Mouse (Mus musculus) embryonic facial prominence, embryonic 12.5 days (tissue): ENCODE results near the gene Slc6a4. TPM values are rescaled to one million over a fixed set of nuclear protein-coding genes. Genes with fewer than 3 reads are reported as not detected.
"Not testable (repeated sequence)": the region's sequence is repeated elsewhere in the genome, so short reads cannot be mapped to it uniquely, and the experiment has no call there.

Experiments
- ATAC-seq: fragments of 200-750 bp; cut with Nextera tagmentation; 2 replicates; pipeline ENCODE4 v1.8.0; 2017; ENCODE audit not compliant: insufficient number of reproducible peaks, insufficient read depth, low FRiP score, low TSS enrichment
- H3K27ac ChIP-seq: fragments of 300-500 bp; sonication (generic); 2 replicates; pipeline ENCODE4 v1.5.1; 2016; ENCODE audit warnings: mild to moderate bottlenecking
- H3K27me3 ChIP-seq: fragments of 300-500 bp; sonication (generic); 2 replicates; pipeline ENCODE4 v1.6.1; 2016; ENCODE audit warnings: mild to moderate bottlenecking, moderate library complexity
- H3K36me3 ChIP-seq: fragments of 300-500 bp; sonication (generic); 2 replicates; pipeline ENCODE4 v1.6.1; 2016; ENCODE audit warnings: mild to moderate bottlenecking
- H3K4me1 ChIP-seq: fragments of 300-500 bp; sonication (generic); 2 replicates; pipeline ENCODE4 v1.6.1; 2016
- H3K4me2 ChIP-seq: fragments of 300-500 bp; sonication (generic); replicated peaks from 2 replicates; pipeline ENCODE4 v1.6.1; 2016; ENCODE audit warnings: mild to moderate bottlenecking, moderate library complexity
- H3K4me3 ChIP-seq: fragments of 300-500 bp; sonication (generic); 2 replicates; pipeline ENCODE4 v1.5.1; 2016; ENCODE audit warnings: mild to moderate bottlenecking
- H3K9ac ChIP-seq: fragments of 300-500 bp; sonication (generic); 2 replicates; pipeline ENCODE4 v1.6.1; 2016; ENCODE audit warnings: mild to moderate bottlenecking, moderate library complexity
- H3K9me3 ChIP-seq: fragments of 300-500 bp; sonication (generic); 2 replicates; pipeline ENCODE4 v1.6.1; 2016; ENCODE audit warnings: mild to moderate bottlenecking, moderate library complexity
- WGBS: fragments of 180-500 bp; shearing (Covaris S2); methylation state at CpG from one replicate; pipeline ENCODE4 v1.1.7; 2016; 5-methylcytosine and 5-hydroxymethylcytosine counted together
- polyA plus RNA-seq: library from polyadenylated mRNA; unstranded; fragments of >200 nt; fragmentation: Nextera tagmentation; extraction: Ambion mirVana; gene quantifications from 2 replicates; pipeline ENCODE4 v1.2.1, GENCODE M21; 2016

The Slc6a4 gene
- polyA plus RNA-seq, 1 experiment from 2014 or later, result 0.75 TPM

DNA sequence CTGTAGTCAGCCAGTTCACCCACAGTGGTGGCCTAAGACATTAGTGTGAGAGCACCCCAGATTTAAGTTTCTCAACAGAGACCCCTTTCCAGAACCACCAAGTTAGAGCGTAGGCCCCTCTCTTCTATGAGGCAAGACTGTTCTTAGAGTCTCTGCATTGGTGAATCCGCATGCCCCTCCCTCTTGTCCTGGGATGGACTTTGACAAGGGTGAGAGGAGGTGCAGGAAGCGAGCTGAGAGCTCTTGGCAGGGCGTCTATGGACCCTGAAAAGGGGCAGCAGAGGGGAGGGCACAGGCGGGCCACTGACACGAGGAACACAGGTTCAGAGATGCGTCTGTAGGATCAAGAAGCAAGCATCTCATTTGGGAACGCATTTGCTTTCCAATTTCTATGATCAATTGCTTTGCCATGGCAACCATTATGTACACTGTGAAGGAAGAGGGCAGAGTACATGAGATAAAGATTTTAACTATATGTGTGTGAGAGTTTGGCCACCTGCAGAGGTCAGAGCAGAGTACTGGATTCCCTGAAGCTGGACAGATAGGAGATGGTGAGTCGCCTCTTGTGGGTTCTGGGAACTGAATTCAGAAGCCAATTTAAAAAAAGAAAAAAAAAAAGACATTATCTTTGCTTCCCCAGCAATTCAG, 23.5 kb downstream of the Slc6a4 start:
- no peak for ATAC-seq
- Histone ChIP-seq H3K9ac (no peak overlapping the region), H3K27me3 (no peaks in the 10 kb centered on the region), H3K27ac (no peak overlapping the region), H3K4me1 (no peaks in the 10 kb centered on the region), H3K36me3 (no peaks in the 10 kb centered on the region), H3K9me3 (no peaks in the 10 kb centered on the region), H3K4me2 (no peak overlapping the region), H3K4me3 (no peak overlapping the region)
- whole genome bisulfite sequencing, result 72% methylated on average over 9 of the region's 9 CpGs

DNA sequence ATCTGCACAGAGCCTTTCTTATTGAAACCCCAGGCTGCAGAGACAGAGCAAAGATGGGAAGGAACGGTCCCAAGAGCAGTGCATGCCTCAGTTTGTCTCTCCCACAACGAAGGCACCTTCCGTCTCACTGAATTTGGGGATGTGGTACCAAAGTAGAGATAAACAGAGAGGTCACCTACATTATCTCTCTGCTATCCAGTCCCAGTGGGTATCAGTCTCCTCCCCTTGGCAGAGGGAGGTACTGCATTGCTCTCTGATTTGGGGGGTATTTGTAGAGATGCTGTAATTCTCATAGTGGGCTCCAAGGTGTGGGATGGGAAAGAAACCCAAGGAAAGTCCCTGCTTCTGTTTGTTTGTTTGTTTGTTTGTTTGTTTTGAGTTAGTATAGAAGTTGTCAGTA, 28.2 kb downstream of the Slc6a4 start:
- Histone ChIP-seq H3K27ac (no peak overlapping the region), H3K36me3 (no peaks in the 10 kb centered on the region), H3K27me3 (no peaks in the 10 kb centered on the region), H3K4me3 (no peak overlapping the region), H3K4me2 (no peak overlapping the region), H3K9ac (no peak overlapping the region), H3K4me1 (no peaks in the 10 kb centered on the region), H3K9me3 (no peaks in the 10 kb centered on the region)
- 77% methylated on average over 3 of the region's 3 CpGs for whole genome bisulfite sequencing
- no peak for ATAC-seq

GRCm38 (mm10) chr11:77028157-77028556, 29.8 kb downstream of the Slc6a4 start:
- Histone ChIP-seq H3K4me3 (no peak overlapping the region), H3K27me3 (no peaks in the 10 kb centered on the region), H3K4me2 (no peak overlapping the region), H3K9ac (no peak overlapping the region), H3K36me3 (no peaks in the 10 kb centered on the region), H3K4me1 (no peaks in the 10 kb centered on the region), H3K27ac (no peak overlapping the region), H3K9me3 (no peaks in the 10 kb centered on the region)
- WGBS, result 89% methylated on average over 3 of the region's 3 CpGs
- no peak for ATAC-seq

DNA sequence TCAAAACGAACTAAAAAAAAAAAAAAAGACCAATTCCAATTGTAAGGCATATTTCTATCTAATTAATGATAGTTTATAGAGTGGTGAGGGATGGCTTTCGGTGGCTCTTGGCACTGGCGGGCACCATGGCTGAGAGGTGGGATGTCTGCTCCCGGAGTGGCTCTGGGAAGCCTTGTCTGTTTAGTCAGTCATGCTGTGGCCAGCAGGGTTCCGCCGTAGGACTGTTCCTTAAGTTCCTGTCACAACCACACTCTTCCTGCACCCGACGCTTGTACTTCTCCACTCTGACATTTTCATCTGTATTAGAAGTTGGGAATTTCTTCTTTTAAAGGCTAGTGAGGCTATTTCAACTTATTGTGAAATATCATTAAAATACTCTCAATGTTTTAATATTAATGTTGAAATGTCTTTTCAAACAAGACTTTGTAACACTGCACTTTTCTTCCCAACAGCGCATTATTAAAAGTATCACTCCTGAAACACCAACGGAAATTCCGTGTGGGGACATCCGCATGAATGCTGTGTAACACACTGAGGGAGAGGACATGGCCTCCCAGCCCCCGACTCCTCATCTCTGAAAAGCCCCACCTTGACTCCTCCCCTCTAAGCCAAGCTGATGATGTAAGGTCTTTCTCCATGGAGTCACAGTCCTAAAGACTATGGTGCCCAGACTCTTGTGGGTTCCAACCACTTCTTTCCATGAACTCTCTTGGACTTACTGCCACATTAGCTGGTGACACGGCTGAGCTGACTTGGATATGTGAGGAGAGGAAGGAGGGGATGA, 32.9 kb downstream of the Slc6a4 start:
- 75% methylated on average over 14 of the region's 14 CpGs for WGBS
- no peak overlapping the region for H3K9ac ChIP-seq
- no peak overlapping the region for H3K27ac ChIP-seq
- ATAC-seq, result no peak
- H3K4me2 ChIP-seq, result no peak overlapping the region
- no peaks in the 10 kb centered on the region for H3K4me1 ChIP-seq
- no peaks in the 10 kb centered on the region for H3K36me3 ChIP-seq
- no peak overlapping the region for H3K4me3 ChIP-seq
- no peaks in the 10 kb centered on the region for H3K27me3 ChIP-seq
- H3K9me3 ChIP-seq, result no peaks in the 10 kb centered on the region

GRCm38 (mm10) chr11:77041891-77042290, 43.5 kb downstream of the Slc6a4 start:
- peaks cover 17% of the 10 kb centered on the region for H3K36me3 ChIP-seq
- no peak overlapping the region for H3K4me2 ChIP-seq
- H3K9ac ChIP-seq, result no peak overlapping the region
- H3K9me3 ChIP-seq, result no peaks in the 10 kb centered on the region
- H3K27ac ChIP-seq, result no peak overlapping the region
- ATAC-seq, result no peak
- no peak overlapping the region for H3K4me3 ChIP-seq
- H3K27me3 ChIP-seq, result no peaks in the 10 kb centered on the region
- WGBS, result 89% methylated on average over 4 of the region's 4 CpGs
- H3K4me1 ChIP-seq, result no peaks in the 10 kb centered on the region

GRCm38 (mm10) chr11:77042816-77043215, 44.4 kb downstream of the Slc6a4 start:
- no peak for ATAC-seq
- Histone ChIP-seq H3K27ac (no peak overlapping the region), H3K9ac (no peak overlapping the region), H3K4me1 (no peaks in the 10 kb centered on the region), H3K4me2 (no peak overlapping the region), H3K36me3 (peaks cover 20% of the 10 kb centered on the region), H3K27me3 (no peaks in the 10 kb centered on the region), H3K4me3 (no peak overlapping the region), H3K9me3 (no peaks in the 10 kb centered on the region)
- WGBS, result 78% methylated on average over 2 of the region's 2 CpGs

DNA sequence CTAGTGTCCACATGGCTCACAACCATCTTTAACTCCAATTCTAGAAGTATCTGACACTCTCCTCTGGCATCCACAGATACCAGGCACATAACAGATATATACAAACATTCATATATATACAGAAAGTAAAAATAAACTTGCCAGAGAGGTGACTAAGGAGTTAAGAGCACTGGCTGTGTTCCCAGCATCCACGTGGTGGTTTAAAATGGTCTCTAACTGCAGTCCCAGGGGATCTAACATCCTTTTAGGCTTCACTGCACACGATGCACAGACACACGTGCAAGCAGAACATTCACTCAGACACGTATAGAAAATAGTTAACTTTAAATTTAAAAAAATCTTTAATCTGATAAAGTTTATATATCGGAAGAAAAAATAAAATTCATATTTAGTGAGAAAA, 63.5 kb downstream of the Slc6a4 start:
- no peak for ATAC-seq

GRCm38 (mm10) chr11:77063406-77063805, 65.0 kb downstream of the Slc6a4 start:
- Histone ChIP-seq H3K27me3 (no peaks in the 10 kb centered on the region), H3K4me3 (no peak overlapping the region), H3K36me3 (peaks cover 6% of the 10 kb centered on the region; the same call in 1 of the 2 replicates), H3K4me2 (no peak overlapping the region), H3K27ac (no peak overlapping the region), H3K4me1 (no peaks in the 10 kb centered on the region), H3K9me3 (no peaks in the 10 kb centered on the region), H3K9ac (no peak overlapping the region)
- 90% methylated on average over 2 of the region's 2 CpGs for WGBS
- ATAC-seq, result no peak

More for the DNA sequence above, 63.5 kb downstream of the Slc6a4 start:
- no peak overlapping the region for H3K4me2 ChIP-seq
- H3K4me3 ChIP-seq, result no peak overlapping the region
- no peak overlapping the region for H3K9ac ChIP-seq
- H3K27me3 ChIP-seq, result no peaks in the 10 kb centered on the region
- 0 out of 2 replicates have a peak, but pooled peaks cover 4% of the 10 kb centered on the region for H3K36me3 ChIP-seq
- H3K4me1 ChIP-seq, result no peaks in the 10 kb centered on the region
- H3K27ac ChIP-seq, result no peak overlapping the region
- 69% methylated on average over 5 of the region's 5 CpGs for WGBS
- no peaks in the 10 kb centered on the region for H3K9me3 ChIP-seq

DNA sequence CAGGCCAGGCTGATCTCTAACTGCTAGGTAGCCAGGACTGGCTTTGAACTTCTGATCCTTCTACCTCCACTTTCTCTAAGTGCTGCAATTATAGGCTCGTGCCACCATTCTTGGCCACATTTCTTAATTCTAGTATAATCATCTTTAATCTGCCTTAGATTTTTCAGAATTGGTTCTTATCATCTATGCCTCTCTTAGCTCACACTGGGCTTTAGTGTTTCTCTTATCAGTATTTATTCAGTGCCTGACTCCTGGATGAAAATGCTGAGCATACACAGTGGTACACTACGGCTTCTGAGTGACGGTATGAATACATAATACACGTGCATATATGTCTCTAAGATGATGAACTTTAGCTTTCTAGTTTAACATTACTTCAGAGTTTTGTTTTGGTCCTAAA, 70.4 kb downstream of the Slc6a4 start:
- H3K9me3 ChIP-seq, result no peaks in the 10 kb centered on the region
- H3K9ac ChIP-seq, result no peak overlapping the region
- no peaks in the 10 kb centered on the region for H3K27me3 ChIP-seq
- H3K36me3 ChIP-seq, result peaks cover 25% of the 10 kb centered on the region; the same call in 1 of the 2 replicates
- no peak overlapping the region for H3K4me3 ChIP-seq
- WGBS, result 91% methylated on average over 4 of the region's 4 CpGs
- no peak overlapping the region for H3K27ac ChIP-seq
- H3K4me2 ChIP-seq, result no peak overlapping the region
- no peak for ATAC-seq
- no peaks in the 10 kb centered on the region for H3K4me1 ChIP-seq

DNA sequence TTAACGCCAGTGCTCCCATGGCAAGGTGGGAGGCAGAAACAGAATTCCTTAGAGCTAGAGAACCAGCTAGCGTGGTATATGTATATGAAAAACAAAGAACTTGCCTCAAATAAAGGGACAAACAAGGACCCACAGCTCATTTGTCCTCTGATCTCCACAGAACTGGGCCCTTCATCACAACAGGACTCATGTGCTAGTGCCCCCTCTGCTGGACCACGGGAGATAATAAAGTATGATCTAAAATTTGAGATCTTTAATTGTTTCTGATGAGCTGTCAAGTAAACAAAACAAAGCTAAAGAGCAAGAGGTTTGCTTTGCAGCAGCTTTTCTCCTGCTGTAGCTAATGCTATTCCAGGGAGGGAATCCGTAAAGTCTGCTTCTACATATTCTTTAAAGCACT, 72.3 kb downstream of the Slc6a4 start:
- no peak for ATAC-seq

GRCm38 (mm10) chr11:77077331-77077730, 78.9 kb downstream of the Slc6a4 start:
- Histone ChIP-seq H3K9ac (peak overlapping the region; percentile 86), H3K4me3 (peak overlapping the region; percentile 70), H3K36me3 (peaks cover 24% of the 10 kb centered on the region), H3K4me2 (peak overlapping the region; percentile 90)
- H3K4me1 ChIP-seq, H3K27me3 ChIP-seq, ATAC-seq, H3K27ac ChIP-seq, H3K9me3 ChIP-seq: not testable (repeated sequence)
- WGBS, result 70% methylated on average over 4 of the region's 4 CpGs

More for the DNA sequence above, 72.3 kb downstream of the Slc6a4 start:
- Histone ChIP-seq H3K4me2 (no peak overlapping the region), H3K4me1 (no peaks in the 10 kb centered on the region), H3K9me3 (no peaks in the 10 kb centered on the region), H3K27ac (no peak overlapping the region), H3K36me3 (peaks cover 37% of the 10 kb centered on the region), H3K27me3 (no peaks in the 10 kb centered on the region), H3K9ac (no peak overlapping the region), H3K4me3 (no peak overlapping the region)
- WGBS, result 82% methylated on average over 4 of the region's 4 CpGs

DNA sequence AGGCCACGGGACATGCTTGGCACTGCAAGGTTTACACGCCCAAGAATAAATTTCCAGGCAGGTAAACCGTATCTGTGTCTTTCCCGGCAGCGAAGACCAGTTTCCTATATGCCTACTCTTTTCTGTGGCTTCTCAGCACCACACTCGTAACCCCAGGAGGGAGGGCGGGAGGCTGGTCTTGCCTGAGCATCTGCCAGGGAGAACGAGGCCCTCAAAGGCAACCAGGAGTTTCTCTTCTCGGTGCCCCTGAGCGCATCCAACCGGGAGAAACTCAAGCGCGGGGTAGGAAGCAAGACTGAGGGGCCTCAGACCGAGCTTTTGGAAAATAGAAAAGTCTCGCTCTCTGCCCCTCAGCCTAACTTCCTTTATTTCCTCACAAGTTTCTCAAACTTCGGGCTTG, 79.4 kb downstream of the Slc6a4 start:
- 3% methylated on average over 16 of the region's 16 CpGs for WGBS
- H3K4me2 ChIP-seq, result peak overlapping the region; percentile 90
- H3K36me3 ChIP-seq, result peaks cover 24% of the 10 kb centered on the region
- 0 out of 2 replicates have a peak, but pooled peaks cover 3% of the 10 kb centered on the region for H3K27me3 ChIP-seq
- peak overlapping the region; percentile 70 for H3K4me3 ChIP-seq
- H3K4me1 ChIP-seq, result no peaks in the 10 kb centered on the region
- H3K27ac ChIP-seq, result peak overlapping the region; percentile 91
- peak overlapping the region; percentile 86 for H3K9ac ChIP-seq
- no peaks in the 10 kb centered on the region for H3K9me3 ChIP-seq
- ATAC-seq, result no peak
